Mouse (Mus musculus) left cerebral cortex, postnatal 36 days (tissue): ENCODE measurements around the gene Eno2. TPM values are rescaled to one million over a fixed set of nuclear protein-coding genes. Genes with fewer than 3 reads are reported as not detected.

Experiments
- DNase-seq, 2 experiments: peaks; one replicate each; pipeline ENCODE4 v3.0.0; 2021 to 2022; ENCODE audit warnings: low spot score in 2 of 2, mixed read lengths in 1 of 2
- intact Hi-C: fragments of 180-260 bp; cut with DNase I; formaldehyde crosslinking; loops from one replicate; pipeline ENCODE4 v1.15.1; 2025
- total RNA-seq, 2 experiments: library from RNA; stranded (reverse); gene quantifications; 2 replicates each; pipeline ENCODE4 v1.2.3; 2021

The Eno2 gene
- total RNA-seq, 2 experiments from 2014 or later, result 1,042 to 1,110 TPM

GRCm38 (mm10) chr6:124770013-124770412, 540 bp upstream of the Eno2 start:
- intact Hi-C loops, result no loop called here

GRCm38 (mm10) chr6:124768704-124769044, 799 bp downstream of the Eno2 start:
- intact Hi-C loops, result loop anchor here (2.0 to 5.0 kb wide), 3 partner anchors 36 to 94 kb away; partner anchors contain the start of gene Gpr162
- no peak for DNase-seq

More at GRCm38 (mm10) chr6:124770013-124770412, 540 bp upstream of the Eno2 start:
- DNase-seq, result no peak

- DNase-seq, result peak in 1 of 2 experiments; percentile 65
- intact Hi-C loops, result loop anchor here (2.0 to 5.0 kb wide), 3 partner anchors 37 to 94 kb away; partner anchors contain the start of gene Gpr162
These were observed 1.4 kb downstream of the Eno2 start for GRCm38 (mm10) chr6:124767920-124768703.

GRCm38 (mm10) chr6:124767536-124767919, 1.9 kb downstream of the Eno2 start:
- intact Hi-C loops, result loop anchor here (5.0 kb wide), 1 partner anchor 95 kb away; the partner anchor contains the start of gene Gpr162

GRCm38 (mm10) chr6:124765951-124766350, 3.5 kb downstream of the Eno2 start:
- intact Hi-C loops, result loop anchor here (5.0 kb wide), 1 partner anchor 96 kb away; the partner anchor contains the start of gene Gpr162
- DNase-seq, result no peak

More at GRCm38 (mm10) chr6:124767536-124767919, 1.9 kb downstream of the Eno2 start:
- no peak for DNase-seq

- intact Hi-C loops, result loop anchor here (1.0 kb wide), 1 partner anchor 97 kb away; no protein-coding TSS in a partner anchor
- peak; percentile 78 to 79 for DNase-seq
These were observed 10.2 kb downstream of the Eno2 start for GRCm38 (mm10) chr6:124759259-124759658.

GRCm38 (mm10) chr6:124758849-124759232, 10.6 kb downstream of the Eno2 start:
- DNase-seq, result no peak
- intact Hi-C loops, result loop anchor here (1.0 kb wide), 1 partner anchor 97 kb away; no protein-coding TSS in a partner anchor

- peak; percentile 64 to 73 for DNase-seq
- intact Hi-C loops, result loop anchor here (2.0 kb wide), 1 partner anchor 17 kb away; the partner anchor contains the start of gene Grcc10
These were observed 11.3 kb downstream of the Eno2 start for GRCm38 (mm10) chr6:124757909-124758848.

- DNase-seq, result no peak
- intact Hi-C loops, result loop anchor here (2.0 kb wide), 1 partner anchor 17 kb away; the partner anchor contains the start of gene Grcc10
These were observed 12.1 kb downstream of the Eno2 start for GRCm38 (mm10) chr6:124757351-124757880.

GRCm38 (mm10) chr6:124756652-124757350, 12.7 kb downstream of the Eno2 start:
- peak; percentile 85 to 86 for DNase-seq
- intact Hi-C loops, result loop anchor here (2.0 kb wide), 1 partner anchor 16 kb away; the partner anchor contains the start of gene Grcc10

GRCm38 (mm10) chr6:124755831-124756595, 13.5 kb downstream of the Eno2 start, which contains the start of the genes Gm45234 and Atn1:
TSS of gene Gm45234 (minus strand) at chr6:124756021.
TSS of gene Atn1 (minus strand) at chr6:124756524.
- DNase-seq, result peak in 1 of 2 experiments; percentile 60
- intact Hi-C loops, result loop anchor here (2.0 kb wide), 1 partner anchor 15 kb away; the partner anchor contains the start of gene Grcc10

- intact Hi-C loops, result no loop called here
- no peak for DNase-seq
These were observed 14.2 kb downstream of the Eno2 start for GRCm38 (mm10) chr6:124755306-124755705.

GRCm38 (mm10) chr6:124753861-124754260, 15.6 kb downstream of the Eno2 start:
- DNase-seq, result no peak
- intact Hi-C loops, result no loop called here

GRCm38 (mm10) chr6:124750405-124750804, 19.1 kb downstream of the Eno2 start:
- no peak for DNase-seq
- intact Hi-C loops, result no loop called here

GRCm38 (mm10) chr6:124746654-124747632, 22.5 kb downstream of the Eno2 start:
- no peak for DNase-seq
- intact Hi-C loops, result no loop called here

GRCm38 (mm10) chr6:124746296-124746605, 23.2 kb downstream of the Eno2 start:
- intact Hi-C loops, result no loop called here
- DNase-seq, result no peak
